Mouse (Mus musculus): ENCODE measurements around the gene Thap4.
"Not testable (repeated sequence)": the region's sequence is repeated elsewhere in the genome, so short reads cannot be mapped to it uniquely, and the experiment has no call there.

Gene Thap4

GRCm38 (mm10) chr1:93754573-93755290, at the start of gene Thap4:
TSS of gene Thap4 (minus strand) at chr1:93754864.
- in situ Hi-C loops (cut with MboI, MseI) = no loop called here

GRCm38 (mm10) chr1:93803556-93804507, 49.2 kb upstream of the Thap4 start, which contains the start of gene Ing5:
TSS of gene Ing5 (plus strand) at chr1:93803965.
- in situ Hi-C loops (cut with MboI, MseI) = no loop called here

GRCm38 (mm10) chr1:93802771-93803170, 48.1 kb upstream of the Thap4 start:
- in situ Hi-C loops (cut with MboI, MseI) = no loop called here

- in situ Hi-C loops (cut with MboI, MseI) = no loop called here
These were observed 47.1 kb upstream of the Thap4 start, which contains the start of gene Dtymk for GRCm38 (mm10) chr1:93801741-93802238. TSS of gene Dtymk (minus strand) at chr1:93801934.

GRCm38 (mm10) chr1:93800670-93801503, 46.2 kb upstream of the Thap4 start:
- in situ Hi-C loops (cut with MboI, MseI) = no loop called here

GRCm38 (mm10) chr1:93795886-93796285, 41.2 kb upstream of the Thap4 start:
- in situ Hi-C loops (cut with MboI, MseI) = no loop called here

GRCm38 (mm10) chr1:93794526-93794925, 39.9 kb upstream of the Thap4 start:
- in situ Hi-C loops (cut with MboI, MseI) = no loop called here

- in situ Hi-C loops (cut with MboI, MseI) = no loop called here
These were observed 32.2 kb upstream of the Thap4 start for GRCm38 (mm10) chr1:93786912-93787311.

GRCm38 (mm10) chr1:93776686-93777085, 22.0 kb upstream of the Thap4 start:
- in situ Hi-C loops (cut with MboI, MseI) = no loop called here

- in situ Hi-C loops (cut with MboI, MseI) = no loop called here
These were observed 15.2 kb upstream of the Thap4 start for GRCm38 (mm10) chr1:93769901-93770300.

- in situ Hi-C loops (cut with MboI, MseI) = no loop called here
These were observed 12.9 kb upstream of the Thap4 start for GRCm38 (mm10) chr1:93767600-93767999.

- in situ Hi-C loops (cut with MboI, MseI) = no loop called here
These were observed 10.4 kb upstream of the Thap4 start for GRCm38 (mm10) chr1:93764871-93765591.

- in situ Hi-C loops (cut with MboI, MseI) = not testable (repeated sequence)
These were observed 8.9 kb upstream of the Thap4 start for GRCm38 (mm10) chr1:93763531-93763930.

- in situ Hi-C loops (cut with MboI, MseI) = no loop called here
These were observed 5.4 kb upstream of the Thap4 start for GRCm38 (mm10) chr1:93760076-93760475.

GRCm38 (mm10) chr1:93756154-93756553, 1.5 kb upstream of the Thap4 start:
- in situ Hi-C loops (cut with MboI, MseI) = no loop called here

GRCm38 (mm10) chr1:93755618-93756017, 954 bp upstream of the Thap4 start:
- in situ Hi-C loops (cut with MboI, MseI) = no loop called here

GRCm38 (mm10) chr1:93755291-93755610, 587 bp upstream of the Thap4 start:
- in situ Hi-C loops (cut with MboI, MseI) = no loop called here

GRCm38 (mm10) chr1:93753911-93754572, 622 bp downstream of the Thap4 start:
- in situ Hi-C loops (cut with MboI, MseI) = no loop called here

- in situ Hi-C loops (cut with MboI, MseI) = no loop called here
These were observed 3.4 kb downstream of the Thap4 start, which contains the start of gene Atg4b for GRCm38 (mm10) chr1:93751290-93751689. TSS of gene Atg4b (plus strand) at chr1:93751500.

GRCm38 (mm10) chr1:93748539-93748938, 6.1 kb downstream of the Thap4 start:
- in situ Hi-C loops (cut with MboI, MseI) = no loop called here
